Mouse (Mus musculus) erythroblast, embryonic 14.5 days (primary cell): Measurements from ENCODE around the gene Tuft1.

Experiments used
- GATA1 ChIP-seq: IDR thresholded peaks from 2 replicates; pipeline ENCODE4 v1.6.1; 2012; ENCODE audit warnings: low read length, inconsistent platforms, mixed read lengths
- TAL1 ChIP-seq: IDR thresholded peaks from 3 replicates; pipeline ENCODE4 v1.6.1; 2012; ENCODE audit warnings: low read length, inconsistent platforms, mixed read lengths

- TF ChIP-seq TAL1 = no peak
- TF ChIP-seq GATA1 = no peak
Measured at GRCm38 (mm10) chr3:94565127-94565526, 93.5 kb downstream of the Tuft1 start.
